Mouse (Mus musculus): ENCODE results near the gene Lsm4. TPM values are rescaled to one million over a fixed set of nuclear protein-coding genes. Genes with fewer than 3 reads are reported as not detected.

Lsm4 gene
- total RNA-seq, 2 experiments from 2014 or later: 64.3 to 69.7 TPM

GRCm38 (mm10) chr8:70715086-70715485, 42.0 kb downstream of the Lsm4 start:
- intact Hi-C loops (cut with DNase I): no loop called here
- no peak for DNase-seq (ENCODE audit: low spot score in 2 of 2)

GRCm38 (mm10) chr8:70716521-70717400, 43.7 kb downstream of the Lsm4 start:
- no peak for DNase-seq (ENCODE audit: low spot score in 2 of 2)
- intact Hi-C loops (cut with DNase I): no loop called here

GRCm38 (mm10) chr8:70718297-70718696, 45.2 kb downstream of the Lsm4 start, which contains the start of gene Gm3336:
TSS of gene Gm3336 (plus strand) at chr8:70718543.
- peak in 1 of 2 experiments; percentile 65 for DNase-seq (ENCODE audit: low spot score in 2 of 2)
- intact Hi-C loops (cut with DNase I): loop anchor here (2.0 kb wide), 1 partner anchor 123 kb away; no protein-coding TSS in a partner anchor

- no peak for DNase-seq (ENCODE audit: low spot score in 2 of 2)
- intact Hi-C loops (cut with DNase I): loop anchor here (2.0 kb wide), 2 partner anchors 33 to 121 kb away; no protein-coding TSS in a partner anchor
These were observed 46.8 kb downstream of the Lsm4 start for GRCm38 (mm10) chr8:70719796-70720270.

- DNase-seq (ENCODE audit: low spot score in 2 of 2): peak; percentile 78 to 84
- intact Hi-C loops (cut with DNase I): loop anchor here (2.0 kb wide), 1 partner anchor 32 kb away; no protein-coding TSS in a partner anchor
These were observed 47.7 kb downstream of the Lsm4 start for GRCm38 (mm10) chr8:70720739-70721138.

- DNase-seq (ENCODE audit: low spot score in 2 of 2): no peak
- intact Hi-C loops (cut with DNase I): loop anchor here (2.0 kb wide), 1 partner anchor 31 kb away; no protein-coding TSS in a partner anchor
These were observed 48.6 kb downstream of the Lsm4 start for GRCm38 (mm10) chr8:70721601-70722000.

GRCm38 (mm10) chr8:70723486-70724210, 50.6 kb downstream of the Lsm4 start, which contains the start of gene Pde4c:
TSS of gene Pde4c (plus strand) at chr8:70723720.
- intact Hi-C loops (cut with DNase I): no loop called here
- DNase-seq (ENCODE audit: low spot score in 2 of 2): no peak

GRCm38 (mm10) chr8:70724216-70724615, 51.2 kb downstream of the Lsm4 start:
- intact Hi-C loops (cut with DNase I): no loop called here
- DNase-seq (ENCODE audit: low spot score in 2 of 2): no peak

GRCm38 (mm10) chr8:70725792-70726447, 52.9 kb downstream of the Lsm4 start:
- no peak for DNase-seq (ENCODE audit: low spot score in 2 of 2)
- intact Hi-C loops (cut with DNase I): no loop called here

GRCm38 (mm10) chr8:70726721-70727120, 53.7 kb downstream of the Lsm4 start:
- intact Hi-C loops (cut with DNase I): no loop called here
- DNase-seq (ENCODE audit: low spot score in 2 of 2): no peak

Other genes starting within 250 kb of the Lsm4 start
- 100 to 1,000 TPM; 109 to 111 TPM for gene Crtc1, start 233.7 kb upstream of the Lsm4 start, total RNA-seq (2021)
- gene Klhl26, start 196.3 kb upstream of the Lsm4 start, total RNA-seq (2021): 10 to 100 TPM; 37.2 to 37.9 TPM
- 100 to 1,000 TPM; 217 to 225 TPM for gene Tmem59l, start 185.9 kb upstream of the Lsm4 start, total RNA-seq (2021)
- 1 to 10 TPM; 5.8 to 7.5 TPM for gene Crlf1, start 180.1 kb upstream of the Lsm4 start, total RNA-seq (2021)
- 10 to 100 TPM; 96.6 to 99.7 TPM for gene Rex1bd, start 166.5 kb upstream of the Lsm4 start, total RNA-seq (2021)
- 1,000 to 10,000 TPM in 1 of 2 experiments, 100 to 1,000 TPM in 1; 967 to 1,028 TPM for gene Uba52, start 162.4 kb upstream of the Lsm4 start, total RNA-seq (2021)
- 100 to 1,000 TPM; 396 to 406 TPM for gene Fkbp8, start 145.5 kb upstream of the Lsm4 start, total RNA-seq (2021)
- gene Kxd1, start 145.3 kb upstream of the Lsm4 start, total RNA-seq (2021): 10 to 100 TPM; 40.8 to 43.4 TPM
- gene Ell, start 133.8 kb upstream of the Lsm4 start, total RNA-seq (2021): 10 to 100 TPM; 13.8 to 17.4 TPM
- gene Isyna1, start 78.9 kb upstream of the Lsm4 start, total RNA-seq (2021): 10 to 100 TPM; 47.5 to 51.0 TPM
- 100 to 1,000 TPM; 270 to 302 TPM for gene Ssbp4, start 64.4 kb upstream of the Lsm4 start, total RNA-seq (2021)
- under 1 TPM; 0.90 to 0.97 TPM for gene Lrrc25, start 57.1 kb upstream of the Lsm4 start, total RNA-seq (2021)
- gene Gdf15, start 40.8 kb upstream of the Lsm4 start, total RNA-seq (2021): not detected
- 10 to 100 TPM; 14.8 to 19.0 TPM for gene Pgpep1, start 12.9 kb upstream of the Lsm4 start, total RNA-seq (2021)
- gene Jund, start 25.7 kb downstream of the Lsm4 start, total RNA-seq (2021): 100 to 1,000 TPM; 165 to 193 TPM
- gene Iqcn, start 30.2 kb downstream of the Lsm4 start, total RNA-seq (2021): under 1 TPM in 1 of 2 experiments, not detected in 1; 0.08 TPM
- not detected for gene Gm3336, start 45.3 kb downstream of the Lsm4 start, total RNA-seq (2021)
- gene Pde4c, start 50.5 kb downstream of the Lsm4 start, total RNA-seq (2021): 1 to 10 TPM; 1.0 to 1.7 TPM
- 100 to 1,000 TPM; 926 to 947 TPM for gene Rab3a, start 81.4 kb downstream of the Lsm4 start, total RNA-seq (2021)
- 10 to 100 TPM; 36.3 to 36.5 TPM for gene Mpv17l2, start 87.7 kb downstream of the Lsm4 start, total RNA-seq (2021)
- gene Pik3r2, start 103.5 kb downstream of the Lsm4 start, total RNA-seq (2021): 100 to 1,000 TPM; 162 to 174 TPM
- gene Mast3, start 131.8 kb downstream of the Lsm4 start, total RNA-seq (2021): 100 to 1,000 TPM; 176 to 185 TPM
- 1 to 10 TPM; 1.2 TPM for gene Il12rb1, start 135.2 kb downstream of the Lsm4 start, total RNA-seq (2021)
- gene Arrdc2, start 166.5 kb downstream of the Lsm4 start, total RNA-seq (2021): 10 to 100 TPM; 10.2 to 17.2 TPM
- gene Kcnn1, start 190.0 kb downstream of the Lsm4 start, total RNA-seq (2021): 10 to 100 TPM; 17.2 to 19.2 TPM
- 10 to 100 TPM; 85.4 to 87.5 TPM for gene Ccdc124, start 200.7 kb downstream of the Lsm4 start, total RNA-seq (2021)
- 10 to 100 TPM in 1 of 2 experiments, 1 to 10 TPM in 1; 8.4 to 10.3 TPM for gene Slc5a5, start 219.5 kb downstream of the Lsm4 start, total RNA-seq (2021)
- gene Rpl18a, start 224.2 kb downstream of the Lsm4 start, total RNA-seq (2021): 100 to 1,000 TPM; 581 to 588 TPM
- gene Map1s, start 232.7 kb downstream of the Lsm4 start, total RNA-seq (2021): 10 to 100 TPM; 70.4 to 84.5 TPM

Measured in left cerebral cortex, postnatal 14 days (tissue).